Comparison of ENCODE assay signal across 26 mouse cellular contexts in the genomic region with DNA sequence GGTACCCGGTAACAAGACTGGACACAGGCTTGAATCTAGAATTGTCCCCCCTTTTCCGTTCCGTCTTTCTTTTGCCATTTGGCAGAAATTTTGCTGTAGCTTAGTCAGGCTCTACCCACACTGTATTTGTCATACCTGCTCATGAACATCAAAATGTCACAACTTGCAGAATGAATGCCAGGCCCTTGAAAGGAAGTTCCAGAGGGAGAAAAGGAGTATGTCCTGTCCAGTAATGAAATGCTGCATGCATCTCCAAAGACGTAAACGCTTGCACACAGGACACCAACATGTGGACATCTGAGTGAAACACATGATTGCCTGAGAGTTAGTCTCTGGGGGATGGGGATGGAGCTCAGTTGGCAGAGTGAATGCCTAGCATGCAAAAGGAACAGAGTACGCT. TPM values are rescaled to one million over a fixed set of nuclear protein-coding genes. Genes with fewer than 3 reads are reported as not detected.
"Had no signal": no experiment of that assay in that cellular context is flagged by ENCODE, and none has a peak within 500 bp of the region (broad histone marks: within the 10 kb centered on the region; RNA-seq: fewer than 3 reads in every experiment).

No protein-coding gene starts in this region.

- H3K27ac ChIP-seq: heart, embryonic 13.5 days; heart, embryonic 15.5 days; hindbrain, embryonic 13.5 days; hindbrain, embryonic 15.5 days; hindbrain, postnatal 0 days; intestine, embryonic 15.5 days; left cerebral cortex, adult 2 months; limb, embryonic 10.5 days; limb, embryonic 12.5 days; liver, embryonic 13.5 days; liver, embryonic 15.5 days had no signal

- H3K4me3 ChIP-seq: heart, embryonic 13.5 days; heart, embryonic 15.5 days; hindbrain, embryonic 13.5 days; hindbrain, embryonic 15.5 days; intestine, embryonic 15.5 days; left cerebral cortex, adult 2 months; limb, embryonic 10.5 days; limb, embryonic 12.5 days; liver, embryonic 13.5 days; liver, embryonic 15.5 days had no signal

- DNase-seq: gastrocnemius, postnatal 14 days; gastrocnemius, postnatal 36 days; heart, adult 18-20 months; heart, postnatal 36 days; kidney, adult 18-20 months; kidney, adult 8-10 months; kidney, postnatal 10 days; kidney, postnatal 25 days; kidney, postnatal 4 days; layer of hippocampus, adult 9-11 months; liver; liver, embryonic 13.5 days had no signal

RNA-seq across cellular contexts. Expression of a gene that starts 23.1 kb away (rescaled TPM):
- total RNA-seq: hindbrain, postnatal 0 days; layer of hippocampus, adult 8-10 months; layer of hippocampus, postnatal 25 days; left cerebral cortex, adult 2 months; left cerebral cortex, postnatal 14 days; left cerebral cortex, postnatal 36 days had no signal
